In the genomic region with DNA sequence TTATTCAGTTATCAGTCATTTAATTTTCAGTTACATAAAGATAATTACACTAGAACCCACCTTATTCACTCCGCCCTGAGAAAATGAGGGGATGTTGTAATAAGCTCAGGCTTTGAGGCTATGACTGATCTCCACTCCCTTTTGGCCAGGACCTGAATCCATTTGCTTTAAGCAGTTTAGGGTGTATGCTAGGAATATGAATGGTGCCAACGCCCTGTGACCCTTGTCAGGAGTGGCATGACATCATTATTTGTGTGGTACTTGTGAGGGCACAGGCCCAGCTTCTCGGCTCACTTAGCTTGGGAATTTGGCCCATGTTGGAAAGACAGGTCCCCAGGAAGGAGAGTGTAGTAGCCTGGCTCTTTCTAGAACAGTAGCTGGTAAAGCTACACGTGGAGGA, we compare ENCODE assay signal across 28 mouse cellular contexts.
DNase-seq lines count a peak whose midpoint lies in the region; ATAC-seq and TF ChIP-seq lines count a peak whose summit lies in the region.
"Had no signal": no experiment of that assay in that cellular context is flagged by ENCODE, and none has a peak within 500 bp of the region (broad histone marks: within the 10 kb centered on the region; RNA-seq: fewer than 3 reads in every experiment).

No protein-coding gene starts in this region.

- H3K4me1 ChIP-seq in intestine, postnatal 0 days (replicated peaks; ENCODE audit: control insufficient read depth, insufficient read depth, low read length), result peaks cover 12% of the 10 kb centered on the region; the same call in 1 of the 2 replicates
- H3K4me1 ChIP-seq in stomach, embryonic 15.5 days, result 0 out of 2 replicates have a peak, but pooled peaks cover 2% of the 10 kb centered on the region
- H3K4me1 ChIP-seq in hindbrain, embryonic 12.5 days, result peaks cover 6% of the 10 kb centered on the region; the same call in 1 of the 2 replicates
- peaks cover 18% of the 10 kb centered on the region for H3K4me1 ChIP-seq in forebrain, embryonic 13.5 days
- H3K4me1 ChIP-seq: limb, embryonic 15.5 days; midbrain, embryonic 15.5 days had no signal

- peak; percentile 41 for ATAC-seq in intestine, postnatal 0 days
- ATAC-seq in stomach, embryonic 15.5 days (ENCODE audit: insufficient read depth, low FRiP score, low read depth), result peak; percentile 33; the same call in 1 of the 2 replicates
- no peak for ATAC-seq in hindbrain, embryonic 12.5 days (ENCODE audit: low FRiP score)
- no peak for ATAC-seq in forebrain, embryonic 13.5 days
- ATAC-seq: hindbrain, postnatal 0 days; midbrain, embryonic 15.5 days had no signal

- no peak overlapping the region for H3K4me2 ChIP-seq in intestine, postnatal 0 days (replicated peaks; ENCODE audit: low read depth)
- no peak overlapping the region for H3K4me2 ChIP-seq in stomach, embryonic 15.5 days
- no peak overlapping the region for H3K4me2 ChIP-seq in hindbrain, embryonic 12.5 days (replicated peaks)
- H3K4me2 ChIP-seq in forebrain, embryonic 13.5 days, result no peak overlapping the region
- H3K4me2 ChIP-seq: embryonic facial prominence, embryonic 15.5 days; forebrain, embryonic 12.5 days; limb, embryonic 15.5 days; midbrain, embryonic 15.5 days; neural tube, embryonic 15.5 days had no signal

- H3K9ac ChIP-seq in intestine, postnatal 0 days (ENCODE audit: low read depth, low read length), result no peak overlapping the region
- H3K9ac ChIP-seq in stomach, embryonic 15.5 days, result no peak overlapping the region
- no peak overlapping the region for H3K9ac ChIP-seq in hindbrain, embryonic 12.5 days
- H3K9ac ChIP-seq in forebrain, embryonic 13.5 days, result no peak overlapping the region
- H3K9ac ChIP-seq: embryonic facial prominence, embryonic 15.5 days; forebrain, embryonic 12.5 days; limb, embryonic 15.5 days; liver, embryonic 14.5 days; midbrain, embryonic 15.5 days; neural tube, embryonic 15.5 days had no signal

- TF ChIP-seq CTCF in intestine, postnatal 0 days (IDR thresholded peaks at IDR 0.05; ENCODE audit: low read depth), result no peak

- H3K36me3 ChIP-seq in intestine, postnatal 0 days (ENCODE audit: control insufficient read depth, insufficient read depth), result no peaks in the 10 kb centered on the region
- no peaks in the 10 kb centered on the region for H3K36me3 ChIP-seq in stomach, embryonic 15.5 days
- no peaks in the 10 kb centered on the region for H3K36me3 ChIP-seq in hindbrain, embryonic 12.5 days
- H3K36me3 ChIP-seq in forebrain, embryonic 13.5 days (ENCODE audit: poor library complexity, severe bottlenecking), result no peaks in the 10 kb centered on the region
- H3K36me3 ChIP-seq: embryonic facial prominence, embryonic 15.5 days; forebrain, embryonic 12.5 days; G1E; hindbrain, embryonic 10.5 days; limb, embryonic 10.5 days; limb, embryonic 15.5 days; midbrain, embryonic 10.5 days; midbrain, embryonic 15.5 days; neural tube, embryonic 15.5 days had no signal

- no peaks in the 10 kb centered on the region for H3K9me3 ChIP-seq in intestine, postnatal 0 days (ENCODE audit: control insufficient read depth)
- H3K9me3 ChIP-seq in stomach, embryonic 15.5 days, result no peaks in the 10 kb centered on the region
- H3K9me3 ChIP-seq in hindbrain, embryonic 12.5 days (replicated peaks), result no peaks in the 10 kb centered on the region
- no peaks in the 10 kb centered on the region for H3K9me3 ChIP-seq in forebrain, embryonic 13.5 days (replicated peaks)
- H3K9me3 ChIP-seq: embryonic facial prominence, embryonic 15.5 days; forebrain, embryonic 12.5 days; G1E; hindbrain, embryonic 10.5 days; limb, embryonic 10.5 days; limb, embryonic 15.5 days; midbrain, embryonic 10.5 days; midbrain, embryonic 15.5 days; neural tube, embryonic 15.5 days had no signal

- H3K27ac ChIP-seq in intestine, postnatal 0 days (ENCODE audit: low read depth, low read length), result no peak overlapping the region
- H3K27ac ChIP-seq in stomach, embryonic 15.5 days, result peak overlapping the region; percentile 59; the same call in 1 of the 2 replicates
- no peak overlapping the region for H3K27ac ChIP-seq in hindbrain, embryonic 12.5 days
- H3K27ac ChIP-seq in forebrain, embryonic 13.5 days, result no peak overlapping the region
- H3K27ac ChIP-seq: embryonic facial prominence, embryonic 15.5 days; forebrain, embryonic 12.5 days; hindbrain, embryonic 10.5 days; hindbrain, postnatal 0 days; limb, embryonic 10.5 days; limb, embryonic 15.5 days; liver, embryonic 14.5 days; midbrain, embryonic 10.5 days; midbrain, embryonic 15.5 days; neural tube, embryonic 15.5 days had no signal

- WGBS in intestine, postnatal 0 days, result 44% methylated on average over 4 of the region's 4 CpGs
- WGBS in stomach, embryonic 15.5 days, result 67% methylated on average over 4 of the region's 4 CpGs
- WGBS in hindbrain, embryonic 12.5 days, result 83% methylated on average over 4 of the region's 4 CpGs
- WGBS in forebrain, embryonic 13.5 days, result 82% methylated on average over 4 of the region's 4 CpGs

- DNase-seq in kidney, adult 11 months, result peak; percentile 33
- DNase-seq in kidney, adult 8-10 months, result no peak
- DNase-seq in lung, postnatal 10 days, result peak; percentile 54
- DNase-seq in embryo, embryonic 10.5 days (ENCODE audit: low spot score), result no peak
- DNase-seq: adrenal gland, postnatal 10 days; cerebellum, adult 11-12 months; cerebellum, adult 9-11 months; gastrocnemius, postnatal 14 days; heart, postnatal 14 days; kidney, adult 18-20 months; kidney, postnatal 10 days; retina, postnatal 1 day; right cerebral cortex, postnatal 14 days had no signal

- H3K4me3 ChIP-seq in intestine, postnatal 0 days (ENCODE audit: low read depth, low read length), result no peak overlapping the region
- H3K4me3 ChIP-seq in stomach, embryonic 15.5 days (replicated peaks), result no peak overlapping the region
- H3K4me3 ChIP-seq in hindbrain, embryonic 12.5 days, result no peak overlapping the region
- no peak overlapping the region for H3K4me3 ChIP-seq in forebrain, embryonic 13.5 days
- H3K4me3 ChIP-seq: embryonic facial prominence, embryonic 15.5 days; forebrain, embryonic 12.5 days; hindbrain, embryonic 10.5 days; limb, embryonic 10.5 days; limb, embryonic 15.5 days; midbrain, embryonic 10.5 days; midbrain, embryonic 15.5 days; neural tube, embryonic 15.5 days had no signal

- H3K27me3 ChIP-seq in intestine, postnatal 0 days (replicated peaks; ENCODE audit: control insufficient read depth, insufficient read depth, low read length), result no peaks in the 10 kb centered on the region
- no peaks in the 10 kb centered on the region for H3K27me3 ChIP-seq in stomach, embryonic 15.5 days (replicated peaks)
- H3K27me3 ChIP-seq in hindbrain, embryonic 12.5 days, result no peaks in the 10 kb centered on the region
- no peaks in the 10 kb centered on the region for H3K27me3 ChIP-seq in forebrain, embryonic 13.5 days
- H3K27me3 ChIP-seq: embryonic facial prominence, embryonic 15.5 days; forebrain, embryonic 12.5 days; limb, embryonic 15.5 days; midbrain, embryonic 15.5 days; neural tube, embryonic 15.5 days had no signal

Comparison
In these comparisons a context has a peak if more than half of its experiments do, and no peak if none do; other contexts are left out.
1. DNase-seq: peak in kidney, adult 11 months (single experiment) and lung, postnatal 10 days (single experiment); none in kidney, adult 8-10 months (0 of 2) and embryo, embryonic 10.5 days (single experiment).
2. ATAC-seq: peak in intestine, postnatal 0 days (single experiment) and stomach, embryonic 15.5 days (single experiment); none in hindbrain, embryonic 12.5 days (single experiment) and forebrain, embryonic 13.5 days (single experiment).